Mouse (Mus musculus) embryonic facial prominence, embryonic 15.5 days (tissue): ENCODE data around the gene Brpf1. TPM values are rescaled to one million over a fixed set of nuclear protein-coding genes. Genes with fewer than 3 reads are reported as not detected.

Experiments
- ATAC-seq: fragments of 200-750 bp; cut with Nextera tagmentation; 2 replicates; pipeline ENCODE4 v1.8.0; 2017; ENCODE audit warnings: low read depth, moderate TSS enrichment; ENCODE audit not compliant: insufficient number of reproducible peaks, low FRiP score, low TSS enrichment
- H3K27ac ChIP-seq: fragments of 300-500 bp; sonication (generic); replicated peaks from 2 replicates; pipeline ENCODE4 v1.5.1; 2015; ENCODE audit warnings: mild to moderate bottlenecking, inconsistent platforms
- H3K27me3 ChIP-seq: fragments of 300-500 bp; sonication (generic); 2 replicates; pipeline ENCODE4 v1.6.1; 2015; ENCODE audit warnings: inconsistent platforms
- H3K36me3 ChIP-seq: fragments of 300-500 bp; sonication (generic); 2 replicates; pipeline ENCODE4 v1.6.1; 2015; ENCODE audit warnings: mild to moderate bottlenecking, inconsistent platforms
- H3K4me1 ChIP-seq: fragments of 300-500 bp; sonication (generic); 2 replicates; pipeline ENCODE4 v1.6.1; 2015; ENCODE audit warnings: inconsistent platforms
- H3K4me2 ChIP-seq: fragments of 300-500 bp; sonication (generic); replicated peaks from 2 replicates; pipeline ENCODE4 v1.6.1; 2015; ENCODE audit warnings: mild to moderate bottlenecking, inconsistent platforms
- H3K4me3 ChIP-seq: fragments of 300-500 bp; sonication (generic); replicated peaks from 2 replicates; pipeline ENCODE4 v1.5.1; 2015; ENCODE audit warnings: mild to moderate bottlenecking, inconsistent platforms
- H3K9ac ChIP-seq: fragments of 300-500 bp; sonication (generic); 2 replicates; pipeline ENCODE4 v1.6.1; 2015; ENCODE audit warnings: inconsistent platforms
- H3K9me3 ChIP-seq: fragments of 300-500 bp; sonication (generic); replicated peaks from 2 replicates; pipeline ENCODE4 v1.6.1; 2016; ENCODE audit warnings: inconsistent platforms
- WGBS: fragments of 180-500 bp; shearing (Covaris S2); methylation state at CpG from one replicate; pipeline ENCODE4 v1.1.7; 2015; 5-methylcytosine and 5-hydroxymethylcytosine counted together
- polyA plus RNA-seq: library from polyadenylated mRNA; unstranded; fragments of >200 nt; fragmentation: Nextera tagmentation; extraction: Ambion mirVana; gene quantifications from 2 replicates; pipeline ENCODE4 v1.2.1, GENCODE M21; 2015

The Brpf1 gene
- polyA plus RNA-seq, 1 experiment from 2014 or later = 22.9 TPM

GRCm38 (mm10) chr6:113336852-113337620 is 30.1 kb downstream of the Brpf1 start:
- ATAC-seq = no peak
- peaks cover 71% of the 10 kb centered on the region for H3K36me3 ChIP-seq
- H3K27me3 ChIP-seq = no peaks in the 10 kb centered on the region
- no peak overlapping the region for H3K4me3 ChIP-seq
- no peaks in the 10 kb centered on the region for H3K9me3 ChIP-seq
- WGBS = 63% methylated on average over 8 of the region's 8 CpGs
- peaks cover 10% of the 10 kb centered on the region; the same call in 1 of the 2 replicates for H3K4me1 ChIP-seq
- H3K9ac ChIP-seq = no peak overlapping the region
- H3K4me2 ChIP-seq = no peak overlapping the region
- no peak overlapping the region for H3K27ac ChIP-seq

GRCm38 (mm10) chr6:113341574-113341973 is 34.6 kb downstream of the Brpf1 start:
- no peak for ATAC-seq
- no peak overlapping the region for H3K4me3 ChIP-seq
- no peak overlapping the region for H3K9ac ChIP-seq
- no peaks in the 10 kb centered on the region for H3K9me3 ChIP-seq
- H3K27me3 ChIP-seq = no peaks in the 10 kb centered on the region
- no peak overlapping the region for H3K4me2 ChIP-seq
- WGBS = 84% methylated on average over 6 of the region's 6 CpGs
- H3K4me1 ChIP-seq = peaks cover 26% of the 10 kb centered on the region
- no peak overlapping the region for H3K27ac ChIP-seq
- H3K36me3 ChIP-seq = peaks cover 35% of the 10 kb centered on the region

GRCm38 (mm10) chr6:113342297-113342696 is 35.4 kb downstream of the Brpf1 start:
- H3K9me3 ChIP-seq = no peaks in the 10 kb centered on the region
- no peaks in the 10 kb centered on the region for H3K27me3 ChIP-seq
- H3K4me2 ChIP-seq = peak overlapping the region; percentile 61
- H3K9ac ChIP-seq = no peak overlapping the region
- peak overlapping the region; percentile 64; the same call in 1 of the 2 replicates for H3K4me3 ChIP-seq
- peaks cover 35% of the 10 kb centered on the region for H3K36me3 ChIP-seq
- H3K4me1 ChIP-seq = peaks cover 26% of the 10 kb centered on the region
- WGBS = 34% methylated on average over 4 of the region's 7 CpGs
- no peak for ATAC-seq
- H3K27ac ChIP-seq = no peak overlapping the region

- H3K4me3 ChIP-seq = peak within 1 kb of the TSS; percentile 64
- H3K36me3 ChIP-seq = peaks cover 23% of the 10 kb centered on the region
- 12% methylated on average over 32 of the region's 32 CpGs for WGBS
- H3K27me3 ChIP-seq = no peaks in the 10 kb centered on the region
- H3K27ac ChIP-seq = peak within 1 kb of the TSS; percentile 24; the same call in 1 of the 2 replicates
- peak within 1 kb of the TSS; percentile 78 for H3K9ac ChIP-seq
- no peaks in the 10 kb centered on the region for H3K9me3 ChIP-seq
- H3K4me1 ChIP-seq = peaks cover 26% of the 10 kb centered on the region
- peak within 1 kb of the TSS; percentile 61 for H3K4me2 ChIP-seq
- peak; percentile 88 for ATAC-seq
These were observed 36.5 kb downstream of the Brpf1 start, which contains the start of gene Camk1 for GRCm38 (mm10) chr6:113343177-113344092. TSS of gene Camk1 (minus strand) at chr6:113343984.

GRCm38 (mm10) chr6:113344321-113344720 is 37.4 kb downstream of the Brpf1 start:
- H3K27ac ChIP-seq = peak overlapping the region; percentile 24; the same call in 1 of the 2 replicates
- no peak for ATAC-seq

GRCm38 (mm10) chr6:113346897-113347296 is 40.0 kb downstream of the Brpf1 start:
- H3K4me3 ChIP-seq = no peak overlapping the region
- no peak overlapping the region for H3K27ac ChIP-seq
- H3K36me3 ChIP-seq = no peaks in the 10 kb centered on the region
- WGBS = 81% methylated on average over 4 of the region's 4 CpGs
- H3K27me3 ChIP-seq = no peaks in the 10 kb centered on the region
- H3K4me1 ChIP-seq = peaks cover 22% of the 10 kb centered on the region
- no peak overlapping the region for H3K9ac ChIP-seq
- ATAC-seq = no peak
- no peaks in the 10 kb centered on the region for H3K9me3 ChIP-seq
- H3K4me2 ChIP-seq = no peak overlapping the region

More at GRCm38 (mm10) chr6:113344321-113344720, 37.4 kb downstream of the Brpf1 start:
- Histone ChIP-seq H3K4me1 (peaks cover 26% of the 10 kb centered on the region), H3K27me3 (no peaks in the 10 kb centered on the region), H3K4me2 (peak overlapping the region; percentile 61), H3K4me3 (peak overlapping the region; percentile 64), H3K9me3 (no peaks in the 10 kb centered on the region), H3K9ac (0 out of 2 replicates have a peak overlapping the region, but pooled peaks have one; percentile 78), H3K36me3 (peaks cover 15% of the 10 kb centered on the region)
- WGBS = 47% methylated on average over 2 of the region's 2 CpGs

- Histone ChIP-seq H3K36me3 (no peaks in the 10 kb centered on the region), H3K9ac (no peak overlapping the region), H3K4me1 (no peaks in the 10 kb centered on the region), H3K27me3 (no peaks in the 10 kb centered on the region), H3K9me3 (no peaks in the 10 kb centered on the region), H3K4me3 (no peak overlapping the region), H3K27ac (no peak overlapping the region), H3K4me2 (no peak overlapping the region)
- ATAC-seq = no peak
These were observed 43.6 kb downstream of the Brpf1 start for GRCm38 (mm10) chr6:113350538-113350937.

- H3K9me3 ChIP-seq = no peaks in the 10 kb centered on the region
- 73% methylated on average over 1 of the region's 1 CpGs for whole genome bisulfite sequencing
- no peaks in the 10 kb centered on the region for H3K4me1 ChIP-seq
- H3K27me3 ChIP-seq = no peaks in the 10 kb centered on the region
- H3K9ac ChIP-seq = no peak overlapping the region
- H3K4me2 ChIP-seq = no peak overlapping the region
- no peak for ATAC-seq
- H3K27ac ChIP-seq = no peak overlapping the region
- no peaks in the 10 kb centered on the region for H3K36me3 ChIP-seq
- no peak overlapping the region for H3K4me3 ChIP-seq
These were observed 44.2 kb downstream of the Brpf1 start for GRCm38 (mm10) chr6:113351161-113351560.

- Histone ChIP-seq H3K36me3 (no peaks in the 10 kb centered on the region), H3K27ac (no peak overlapping the region), H3K4me2 (no peak overlapping the region), H3K4me3 (no peak overlapping the region), H3K9ac (no peak overlapping the region), H3K27me3 (no peaks in the 10 kb centered on the region), H3K4me1 (no peaks in the 10 kb centered on the region), H3K9me3 (no peaks in the 10 kb centered on the region)
- WGBS = 54% methylated on average over 10 of the region's 10 CpGs
- no peak for ATAC-seq
These were observed 44.7 kb downstream of the Brpf1 start for GRCm38 (mm10) chr6:113351653-113352052.

- ATAC-seq = no peak
- H3K36me3 ChIP-seq = no peaks in the 10 kb centered on the region
- WGBS = 58% methylated on average over 3 of the region's 3 CpGs
These were observed 45.9 kb downstream of the Brpf1 start for GRCm38 (mm10) chr6:113352820-113353219.

GRCm38 (mm10) chr6:113353696-113354095 is 46.8 kb downstream of the Brpf1 start:
- Histone ChIP-seq H3K4me3 (no peak overlapping the region), H3K27ac (no peak overlapping the region), H3K4me2 (no peak overlapping the region), H3K27me3 (no peaks in the 10 kb centered on the region), H3K4me1 (no peaks in the 10 kb centered on the region), H3K36me3 (no peaks in the 10 kb centered on the region), H3K9ac (no peak overlapping the region), H3K9me3 (no peaks in the 10 kb centered on the region)
- ATAC-seq = no peak
- 75% methylated on average over 3 of the region's 3 CpGs for WGBS

More at GRCm38 (mm10) chr6:113352820-113353219, 45.9 kb downstream of the Brpf1 start:
- H3K9ac ChIP-seq = no peak overlapping the region
- H3K27me3 ChIP-seq = no peaks in the 10 kb centered on the region
- no peaks in the 10 kb centered on the region for H3K4me1 ChIP-seq
- H3K4me3 ChIP-seq = no peak overlapping the region
- H3K4me2 ChIP-seq = no peak overlapping the region
- H3K27ac ChIP-seq = no peak overlapping the region
- no peaks in the 10 kb centered on the region for H3K9me3 ChIP-seq
